Mouse (Mus musculus) neural tube, embryonic 15.5 days (tissue): ENCODE measurements around the gene 4933430I17Rik. TPM values are rescaled to one million over a fixed set of nuclear protein-coding genes. Genes with fewer than 3 reads are reported as not detected.

Experiments
- ATAC-seq: fragments of 200-750 bp; cut with Nextera tagmentation; 2 replicates; pipeline ENCODE4 v1.8.0; 2017; ENCODE audit warnings: mild to moderate bottlenecking, moderate TSS enrichment, moderate library complexity; ENCODE audit not compliant: low FRiP score
- H3K27ac ChIP-seq: fragments of 300-500 bp; sonication (generic); replicated peaks from 2 replicates; pipeline ENCODE4 v1.5.1; 2015; ENCODE audit warnings: mild to moderate bottlenecking, inconsistent platforms
- H3K27me3 ChIP-seq: fragments of 300-500 bp; sonication (generic); replicated peaks from 2 replicates; pipeline ENCODE4 v1.6.1; 2015; ENCODE audit warnings: inconsistent platforms
- H3K36me3 ChIP-seq: fragments of 300-500 bp; sonication (generic); 2 replicates; pipeline ENCODE4 v1.6.1; 2015; ENCODE audit warnings: inconsistent platforms
- H3K4me1 ChIP-seq: fragments of 300-500 bp; sonication (generic); 2 replicates; pipeline ENCODE4 v1.6.1; 2015; ENCODE audit warnings: inconsistent platforms
- H3K4me2 ChIP-seq: fragments of 300-500 bp; sonication (generic); 2 replicates; pipeline ENCODE4 v1.6.1; 2015; ENCODE audit warnings: inconsistent platforms, mild to moderate bottlenecking, moderate library complexity
- H3K4me3 ChIP-seq: fragments of 300-500 bp; sonication (generic); replicated peaks from 2 replicates; pipeline ENCODE4 v1.5.1; 2015; ENCODE audit warnings: mild to moderate bottlenecking, inconsistent platforms
- H3K9ac ChIP-seq: fragments of 300-500 bp; sonication (generic); replicated peaks from 2 replicates; pipeline ENCODE4 v1.6.1; 2015; ENCODE audit warnings: mild to moderate bottlenecking, inconsistent platforms
- H3K9me3 ChIP-seq: fragments of 300-500 bp; sonication (generic); replicated peaks from 2 replicates; pipeline ENCODE4 v1.6.1; 2016; ENCODE audit warnings: inconsistent platforms
- WGBS: fragments of 180-500 bp; shearing (Covaris S2); methylation state at CpG from one replicate; pipeline ENCODE4 v1.1.7; 2015; ENCODE audit warnings: mixed read lengths; 5-methylcytosine and 5-hydroxymethylcytosine counted together
- polyA plus RNA-seq: library from polyadenylated mRNA; unstranded; fragments of >200 nt; fragmentation: Nextera tagmentation; extraction: Ambion mirVana; gene quantifications from 2 replicates; pipeline ENCODE4 v1.2.1, GENCODE M21; 2015

Gene 4933430I17Rik
- polyA plus RNA-seq, 1 experiment from 2014 or later, result 0.55 TPM

DNA sequence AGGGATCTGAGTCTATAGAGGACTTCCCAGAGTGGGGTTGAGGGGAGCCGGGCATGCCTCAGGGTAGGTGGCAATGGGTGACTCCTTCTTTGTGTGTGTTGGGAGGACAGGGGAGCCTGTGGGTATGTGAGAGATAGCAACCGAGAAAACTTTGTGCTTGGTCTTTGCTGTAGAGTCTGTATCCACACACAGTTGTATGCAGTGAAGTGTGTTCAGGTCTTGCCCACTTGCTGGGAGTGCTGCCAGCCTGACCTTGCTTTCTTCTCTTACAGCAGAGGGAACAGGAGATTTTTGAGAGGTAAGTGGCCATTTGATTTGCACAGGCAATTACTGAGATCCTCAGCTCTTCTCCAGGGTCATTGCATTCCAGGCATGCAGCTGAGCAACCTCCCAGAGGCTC, 37.3 kb upstream of the 4933430I17Rik start:
- no peaks in the 10 kb centered on the region for H3K36me3 ChIP-seq
- H3K4me2 ChIP-seq, result no peak overlapping the region
- no peak for ATAC-seq
- H3K27ac ChIP-seq, result no peak overlapping the region
- no peak overlapping the region for H3K9ac ChIP-seq
- H3K9me3 ChIP-seq, result no peaks in the 10 kb centered on the region
- H3K27me3 ChIP-seq, result no peaks in the 10 kb centered on the region
- WGBS, result 68% methylated on average over 2 of the region's 2 CpGs
- H3K4me3 ChIP-seq, result no peak overlapping the region
- H3K4me1 ChIP-seq, result no peaks in the 10 kb centered on the region

DNA sequence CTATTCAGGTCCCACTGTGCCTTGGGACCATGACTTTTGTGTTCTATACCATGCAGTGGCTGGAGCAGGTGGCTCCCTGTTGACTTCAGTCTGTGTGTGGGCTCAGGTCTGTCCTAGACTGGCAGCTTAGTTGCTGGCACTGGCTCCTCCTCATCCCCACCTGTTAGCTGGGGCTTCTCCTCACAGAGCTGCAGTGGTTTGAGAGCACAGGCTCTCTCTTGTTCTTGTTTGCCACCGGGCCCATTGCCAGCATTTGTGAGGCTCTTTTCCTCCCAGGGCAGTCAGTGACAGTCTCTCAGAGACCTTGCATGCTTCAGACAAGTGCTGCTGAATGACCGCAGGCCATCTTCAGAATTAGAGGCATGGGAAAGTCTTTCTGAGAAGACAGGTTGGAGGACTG, 32.5 kb upstream of the 4933430I17Rik start:
- Histone ChIP-seq H3K9ac (no peak overlapping the region), H3K27me3 (no peaks in the 10 kb centered on the region), H3K9me3 (no peaks in the 10 kb centered on the region), H3K36me3 (peaks cover 6% of the 10 kb centered on the region; the same call in 1 of the 2 replicates), H3K4me1 (no peaks in the 10 kb centered on the region), H3K4me3 (no peak overlapping the region), H3K4me2 (no peak overlapping the region), H3K27ac (no peak overlapping the region)
- ATAC-seq, result no peak
- WGBS, result 86% methylated on average over 2 of the region's 2 CpGs

DNA sequence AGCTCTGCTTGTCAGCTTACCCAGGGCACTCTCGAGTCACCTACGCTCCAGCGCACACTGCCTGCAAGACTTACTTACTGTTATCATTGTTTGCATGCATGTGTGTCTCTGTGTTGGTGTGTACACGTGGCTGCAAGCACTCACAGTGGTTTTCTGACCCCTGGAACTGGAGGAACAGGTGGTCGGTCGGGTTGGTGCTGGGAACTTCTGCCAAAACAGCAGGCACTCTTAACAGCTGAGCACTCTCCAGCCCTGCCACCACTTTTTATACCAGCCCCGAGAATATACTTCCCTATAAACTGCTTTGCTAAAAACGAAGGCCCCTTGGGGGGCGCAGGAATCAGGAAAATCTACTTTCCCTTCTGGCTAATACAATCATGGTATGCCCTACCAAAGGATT, 30.9 kb upstream of the 4933430I17Rik start:
- Histone ChIP-seq H3K9me3 (no peaks in the 10 kb centered on the region), H3K27me3 (no peaks in the 10 kb centered on the region), H3K4me2 (no peak overlapping the region), H3K36me3 (peaks cover 19% of the 10 kb centered on the region), H3K27ac (no peak overlapping the region), H3K4me1 (no peaks in the 10 kb centered on the region), H3K9ac (no peak overlapping the region), H3K4me3 (no peak overlapping the region)
- no peak for ATAC-seq
- 72% methylated on average over 9 of the region's 9 CpGs for WGBS

DNA sequence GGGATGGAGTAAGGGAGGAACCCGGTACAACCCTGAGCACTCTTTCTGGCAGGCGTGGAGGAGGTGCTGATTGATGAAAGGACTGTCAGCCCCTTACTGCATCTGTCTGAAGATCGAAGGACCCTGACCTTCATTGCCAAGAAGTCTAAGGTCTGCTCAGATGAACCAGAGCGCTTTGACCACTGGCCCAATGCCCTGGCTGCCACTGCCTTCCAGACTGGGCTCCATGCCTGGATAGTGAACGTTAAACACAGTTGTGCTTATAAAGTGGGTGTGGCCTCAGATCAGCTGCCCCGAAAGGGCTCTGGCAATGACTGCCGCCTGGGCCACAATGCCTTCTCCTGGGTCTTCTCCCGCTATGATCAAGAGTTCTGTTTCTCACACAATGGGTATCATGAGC, 29.2 kb upstream of the 4933430I17Rik start:
- ATAC-seq, result no peak
- WGBS, result 76% methylated on average over 8 of the region's 8 CpGs
- no peak overlapping the region for H3K4me2 ChIP-seq

DNA sequence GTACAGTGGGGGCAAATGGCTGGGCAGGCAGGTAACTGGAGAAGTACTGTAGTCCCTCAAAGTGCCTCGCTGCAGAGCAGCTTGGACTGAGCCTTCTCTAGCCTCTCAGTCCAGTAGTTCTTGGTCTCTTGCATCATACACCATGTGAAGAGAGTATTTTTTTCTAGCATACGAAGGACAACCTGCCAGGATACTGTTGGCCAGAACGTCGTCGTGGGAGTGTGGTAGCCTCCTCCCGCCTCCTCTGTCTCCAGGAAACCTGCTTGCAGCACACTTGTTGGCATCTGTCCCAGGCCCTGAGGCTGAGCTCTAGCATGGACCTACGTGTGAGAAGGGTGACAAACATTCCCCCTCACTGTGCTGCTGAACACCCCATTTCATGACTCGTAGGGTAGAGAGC, 28.4 kb upstream of the 4933430I17Rik start:
- Histone ChIP-seq H3K36me3 (peaks cover 26% of the 10 kb centered on the region), H3K9ac (no peak overlapping the region), H3K27ac (no peak overlapping the region), H3K4me2 (no peak overlapping the region), H3K4me1 (peaks cover 9% of the 10 kb centered on the region), H3K27me3 (no peaks in the 10 kb centered on the region), H3K9me3 (no peaks in the 10 kb centered on the region), H3K4me3 (no peak overlapping the region)
- WGBS, result 71% methylated on average over 8 of the region's 8 CpGs
- 0 out of 2 replicates have a peak, but pooled peaks have one; percentile 18 for ATAC-seq

More for the DNA sequence above, 29.2 kb upstream of the 4933430I17Rik start:
- Histone ChIP-seq H3K27ac (no peak overlapping the region), H3K27me3 (no peaks in the 10 kb centered on the region), H3K9ac (no peak overlapping the region), H3K9me3 (no peaks in the 10 kb centered on the region), H3K4me1 (peaks cover 2% of the 10 kb centered on the region), H3K4me3 (no peak overlapping the region), H3K36me3 (peaks cover 26% of the 10 kb centered on the region)

DNA sequence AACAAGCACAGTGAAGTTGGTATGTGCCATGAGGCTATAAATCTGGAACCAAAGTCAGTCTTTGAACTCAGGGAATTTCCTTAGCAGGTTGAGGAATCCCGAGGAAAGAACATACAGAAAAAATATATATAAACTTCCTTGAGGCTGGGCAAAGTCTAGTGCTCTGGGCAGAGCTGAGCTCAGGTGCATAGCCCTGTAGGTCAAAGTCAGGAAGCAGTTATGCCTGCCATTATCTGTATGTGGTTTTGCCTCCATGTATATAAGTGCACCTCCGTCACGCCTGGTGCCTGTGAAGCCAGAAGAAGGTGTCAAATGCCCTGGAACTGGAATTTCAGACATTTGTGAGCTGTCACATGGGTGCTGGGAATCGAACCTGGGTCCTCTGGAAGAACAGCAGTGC, 24.4 kb upstream of the 4933430I17Rik start:
- H3K4me3 ChIP-seq, result no peak overlapping the region
- H3K4me2 ChIP-seq, result peak overlapping the region; percentile 78; the same call in 1 of the 2 replicates
- H3K36me3 ChIP-seq, result peaks cover 26% of the 10 kb centered on the region
- H3K9ac ChIP-seq, result no peak overlapping the region
- H3K9me3 ChIP-seq, result no peaks in the 10 kb centered on the region
- ATAC-seq, result no peak
- H3K27ac ChIP-seq, result no peak overlapping the region
- WGBS, result 86% methylated on average over 4 of the region's 4 CpGs
- peaks cover 13% of the 10 kb centered on the region for H3K4me1 ChIP-seq
- no peaks in the 10 kb centered on the region for H3K27me3 ChIP-seq

DNA sequence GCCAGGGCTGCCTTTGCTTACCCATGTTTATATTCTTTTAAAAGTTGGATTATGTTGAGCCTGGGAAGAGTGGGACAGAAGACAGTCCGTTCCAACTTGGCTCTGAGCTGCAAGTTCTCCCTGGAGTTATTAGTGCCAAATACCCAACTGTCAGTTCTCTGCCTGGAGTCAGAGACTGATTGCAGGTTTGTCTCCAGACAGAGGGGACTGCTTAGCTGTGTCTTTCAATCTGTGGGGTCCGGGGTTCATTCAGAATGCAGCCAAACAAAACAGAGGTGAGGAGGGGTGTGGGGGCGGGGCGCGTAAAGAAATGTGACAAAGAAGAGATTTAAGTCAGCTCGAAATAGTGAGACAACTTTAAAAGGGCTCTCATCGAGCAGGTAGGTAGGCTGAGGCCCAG, 23.6 kb upstream of the 4933430I17Rik start:
- Histone ChIP-seq H3K36me3 (peaks cover 26% of the 10 kb centered on the region), H3K4me3 (peak overlapping the region; percentile 77), H3K4me2 (peak overlapping the region; percentile 78), H3K27me3 (no peaks in the 10 kb centered on the region), H3K27ac (peak overlapping the region; percentile 78), H3K9ac (peak overlapping the region; percentile 77), H3K9me3 (no peaks in the 10 kb centered on the region), H3K4me1 (peaks cover 13% of the 10 kb centered on the region)
- under 1% methylated on average over 7 of the region's 7 CpGs for WGBS
- ATAC-seq, result peak; percentile 18; the same call in 1 of the 2 replicates

DNA sequence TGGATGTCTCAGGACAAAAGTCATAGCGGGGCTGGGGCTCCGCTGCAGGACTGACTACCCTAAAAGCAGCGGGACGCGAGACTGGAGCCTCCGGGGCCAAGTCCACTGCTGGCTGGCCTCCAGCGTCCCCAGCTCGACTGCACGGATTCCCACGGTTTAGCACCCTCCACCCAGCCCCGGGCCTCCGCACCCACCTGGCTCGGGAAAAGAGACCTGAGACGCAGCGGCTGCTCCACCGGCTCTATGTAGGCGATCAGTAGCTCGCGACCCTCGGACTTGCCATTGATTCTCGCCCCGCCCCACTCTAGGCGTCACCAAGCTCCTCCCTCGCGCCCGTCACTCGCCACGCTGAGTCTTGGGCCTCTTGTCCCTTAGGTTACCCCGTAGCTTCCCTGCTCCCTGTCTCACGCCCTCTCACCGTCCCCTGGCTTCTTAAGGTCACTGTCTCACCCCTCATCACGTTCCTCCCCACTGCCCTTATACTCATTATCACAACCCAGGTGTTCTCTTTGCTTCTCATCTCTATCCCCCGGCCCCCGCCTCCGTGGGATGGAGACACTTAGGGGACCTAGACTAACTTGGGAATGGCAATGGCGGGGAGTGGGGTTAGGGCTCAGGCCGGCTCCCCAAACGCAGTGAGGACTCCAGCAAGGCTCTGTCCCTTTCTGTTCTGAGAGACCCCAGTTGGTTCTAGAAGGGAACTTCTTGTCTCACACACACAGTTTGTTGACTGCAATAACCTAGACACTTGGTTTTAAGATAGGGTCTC, 23.0 kb upstream of the 4933430I17Rik start:
- peaks cover 13% of the 10 kb centered on the region for H3K4me1 ChIP-seq
- 2% methylated on average over 38 of the region's 38 CpGs for WGBS
- no peaks in the 10 kb centered on the region for H3K27me3 ChIP-seq

DNA sequence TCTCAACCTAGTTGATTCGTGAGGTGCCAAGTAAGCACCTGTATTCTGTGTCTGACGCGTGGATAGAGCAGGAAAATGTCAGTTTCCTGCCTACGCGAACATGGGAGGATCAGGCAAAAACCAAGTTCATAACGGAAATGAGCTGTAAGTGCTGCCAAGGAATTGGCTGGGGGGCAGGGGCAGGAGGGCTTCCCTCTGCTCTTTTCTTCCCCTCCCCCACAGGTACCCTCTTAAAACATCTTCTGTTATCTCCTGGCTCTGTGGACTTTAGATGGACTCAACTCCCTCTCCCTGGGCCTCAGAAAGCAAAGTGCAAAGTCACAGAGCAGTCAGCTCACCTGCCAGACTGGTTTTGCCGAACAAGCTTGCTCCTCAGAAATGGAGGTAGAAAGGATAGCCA, 22.2 kb upstream of the 4933430I17Rik start:
- Histone ChIP-seq H3K4me1 (peaks cover 13% of the 10 kb centered on the region), H3K36me3 (peaks cover 25% of the 10 kb centered on the region), H3K27ac (no peak overlapping the region), H3K27me3 (no peaks in the 10 kb centered on the region), H3K4me3 (no peak overlapping the region), H3K4me2 (no peak overlapping the region), H3K9me3 (no peaks in the 10 kb centered on the region), H3K9ac (no peak overlapping the region)
- 85% methylated on average over 7 of the region's 7 CpGs for WGBS
- ATAC-seq, result no peak

More for the DNA sequence above, 23.0 kb upstream of the 4933430I17Rik start:
- H3K4me3 ChIP-seq, result peak overlapping the region; percentile 77
- H3K9me3 ChIP-seq, result no peaks in the 10 kb centered on the region
- peak overlapping the region; percentile 78 for H3K4me2 ChIP-seq
- ATAC-seq, result peak; percentile 96
- peak overlapping the region; percentile 78 for H3K27ac ChIP-seq
- peaks cover 25% of the 10 kb centered on the region for H3K36me3 ChIP-seq
- H3K9ac ChIP-seq, result peak overlapping the region; percentile 77

DNA sequence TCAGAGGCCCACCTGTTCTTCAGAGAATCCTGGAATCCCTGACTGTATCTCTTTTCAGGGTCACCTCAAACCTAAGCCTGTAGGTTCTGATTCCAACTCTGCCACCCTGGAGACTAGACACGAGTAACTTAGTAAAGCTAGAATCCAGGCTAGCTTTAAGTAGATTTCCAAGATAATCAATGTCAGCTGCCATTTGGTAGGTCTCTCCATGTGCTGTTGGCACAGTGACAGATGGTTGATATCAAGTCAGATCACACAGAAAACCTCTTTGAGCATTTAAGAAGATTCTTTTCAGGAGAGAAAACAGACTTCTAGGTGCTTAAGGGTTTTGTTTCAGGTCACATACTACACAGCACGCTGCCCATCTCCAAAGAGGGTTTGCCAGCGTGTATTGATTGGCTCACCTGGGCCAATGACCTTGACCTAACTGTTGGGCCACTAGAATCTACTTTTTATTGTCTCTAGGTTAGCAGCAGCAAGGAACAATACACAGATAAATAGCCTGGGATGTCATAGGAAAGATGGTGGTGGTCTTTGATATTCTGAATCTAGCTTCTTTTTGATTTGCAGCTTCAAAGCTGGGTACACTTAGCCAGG, 21.7 kb upstream of the 4933430I17Rik start, which contains the start of gene Hdhd3:
Hdhd3 (minus strand) TSS at position 94 of the 597 bp plus-strand sequence.
- Histone ChIP-seq H3K4me1 (peaks cover 13% of the 10 kb centered on the region), H3K4me3 (peak within 1 kb of the TSS; percentile 77), H3K4me2 (peak within 1 kb of the TSS; percentile 78), H3K9me3 (no peaks in the 10 kb centered on the region), H3K27me3 (no peaks in the 10 kb centered on the region), H3K9ac (peak within 1 kb of the TSS; percentile 77), H3K27ac (peak within 1 kb of the TSS; percentile 78), H3K36me3 (peaks cover 26% of the 10 kb centered on the region)
- ATAC-seq, result no peak
- 90% methylated on average over 3 of the region's 3 CpGs for WGBS

DNA sequence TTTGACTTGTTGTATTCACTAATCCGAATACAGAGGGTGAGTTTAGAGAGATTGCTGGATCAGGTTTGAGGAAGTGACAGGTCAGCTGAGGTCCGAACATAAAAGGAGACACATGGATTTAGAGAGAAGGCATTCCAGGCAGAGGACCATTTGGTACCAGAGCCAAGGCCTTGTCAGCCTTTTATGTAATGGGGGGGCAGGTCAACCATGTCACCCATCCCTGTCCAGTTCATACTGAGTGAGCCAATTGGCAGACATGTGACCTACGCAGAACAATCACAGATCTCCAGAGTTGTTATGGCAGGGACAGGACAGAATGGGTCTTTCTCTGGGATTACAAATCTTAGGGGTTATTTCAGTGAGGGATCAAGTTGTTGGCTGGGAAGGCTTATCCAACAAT, 19.2 kb upstream of the 4933430I17Rik start:
- Histone ChIP-seq H3K27me3 (no peaks in the 10 kb centered on the region), H3K27ac (no peak overlapping the region), H3K9ac (no peak overlapping the region), H3K4me1 (peaks cover 11% of the 10 kb centered on the region), H3K9me3 (no peaks in the 10 kb centered on the region), H3K36me3 (peaks cover 37% of the 10 kb centered on the region), H3K4me2 (no peak overlapping the region), H3K4me3 (no peak overlapping the region)
- WGBS, result 93% methylated on average over 3 of the region's 3 CpGs
- no peak for ATAC-seq

DNA sequence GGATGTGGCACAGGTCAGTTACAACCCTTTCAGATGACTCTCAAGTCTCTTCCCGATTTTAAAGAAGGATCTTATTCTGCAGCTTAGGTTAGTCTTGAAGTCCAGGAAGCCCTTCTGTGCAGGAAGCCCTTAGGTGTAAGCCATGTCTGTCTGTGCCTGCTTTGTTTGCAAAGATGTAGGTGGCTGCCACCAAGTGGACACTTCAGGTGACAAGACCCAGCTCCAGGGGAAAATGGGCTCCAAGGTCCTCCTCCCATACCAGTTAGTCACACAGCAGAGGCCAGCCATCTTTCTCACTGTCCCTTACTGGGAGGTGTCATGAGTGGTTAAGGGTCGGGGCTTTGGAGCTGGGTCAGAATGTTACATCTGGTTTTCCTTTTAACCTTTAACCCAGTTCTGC, 18.4 kb upstream of the 4933430I17Rik start:
- no peak overlapping the region for H3K9ac ChIP-seq
- no peak for ATAC-seq
- peaks cover 4% of the 10 kb centered on the region; the same call in 1 of the 2 replicates for H3K4me1 ChIP-seq
- peaks cover 45% of the 10 kb centered on the region for H3K36me3 ChIP-seq
- H3K27ac ChIP-seq, result no peak overlapping the region
- no peaks in the 10 kb centered on the region for H3K27me3 ChIP-seq
- WGBS, result 77% methylated on average over 2 of the region's 2 CpGs
- H3K9me3 ChIP-seq, result no peaks in the 10 kb centered on the region
- no peak overlapping the region for H3K4me3 ChIP-seq
- no peak overlapping the region for H3K4me2 ChIP-seq
